Mouse (Mus musculus) C2C12 (cell line): ENCODE data around the gene Cks1brt.

Experiments
- CEBPB ChIP-seq: IDR thresholded peaks from one replicate; pipeline ENCODE4 v1.6.1; 2011; ENCODE audit warnings: low read depth, mild to moderate bottlenecking, control low read depth, moderate library complexity
- CTCF ChIP-seq: IDR thresholded peaks from one replicate; pipeline ENCODE4 v1.5.1; 2011; ENCODE audit not compliant: control insufficient read depth, insufficient read depth, insufficient read length
- FOSL1 ChIP-seq: IDR thresholded peaks from one replicate; pipeline ENCODE4 v1.8.0; 2011; ENCODE audit warnings: mild to moderate bottlenecking, low read length; ENCODE audit not compliant: poor library complexity, insufficient read depth, severe bottlenecking
- MAX ChIP-seq: IDR thresholded peaks from one replicate; pipeline ENCODE4 v1.6.1; 2011; ENCODE audit warnings: mild to moderate bottlenecking, control low read depth
- MYOD1 ChIP-seq: IDR thresholded peaks from one replicate; pipeline ENCODE4 v1.6.1; 2011; ENCODE audit warnings: low read depth; ENCODE audit not compliant: control insufficient read depth, insufficient read length
- USF1 ChIP-seq: IDR thresholded peaks from one replicate; pipeline ENCODE4 v1.6.1; 2011; ENCODE audit warnings: low read depth, mild to moderate bottlenecking, control low read depth, moderate library complexity

DNA sequence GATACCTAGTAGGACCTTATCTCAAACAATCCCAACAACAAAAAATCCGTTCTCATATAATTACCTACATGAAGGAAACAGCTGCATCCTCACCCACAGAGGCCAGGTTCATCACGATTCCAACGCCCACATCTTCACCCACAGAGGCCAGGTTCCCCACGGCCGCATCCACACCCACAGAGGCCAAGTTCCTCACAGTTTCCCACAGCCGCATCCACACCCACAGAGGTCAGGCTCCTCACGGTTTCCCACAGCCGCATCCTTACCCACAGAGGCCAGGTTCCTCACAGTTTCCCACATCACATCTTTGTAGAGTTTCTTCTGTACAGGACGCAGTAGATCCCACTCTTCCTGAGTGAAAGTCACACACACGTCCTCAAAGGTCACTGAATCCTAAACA is 38.5 kb upstream of the Cks1brt start:
- TF ChIP-seq CTCF (no peak), USF1 (no peak), CEBPB (no peak), FOSL1 (no peak), MAX (no peak), MYOD1 (no peak)
